Mouse (Mus musculus): Measurements from ENCODE around the gene Hivep3. TPM values are rescaled to one million over a fixed set of nuclear protein-coding genes. Genes with fewer than 3 reads are reported as not detected.

The Hivep3 gene
- polyA plus RNA-seq, 1 experiment from 2014 or later: 8.6 TPM

GRCm38 (mm10) chr4:119875592-119875991, 142.0 kb downstream of the Hivep3 start:
- H3K9me3 ChIP-seq (ENCODE audit: control insufficient read depth, low read depth, low read length): no peaks in the 10 kb centered on the region
- no peak overlapping the region for H3K27ac ChIP-seq (ENCODE audit: low read length)
- ATAC-seq (ENCODE audit: insufficient number of reproducible peaks, insufficient read depth, low FRiP score, low read depth): no peak
- no peaks in the 10 kb centered on the region for H3K27me3 ChIP-seq (ENCODE audit: control insufficient read depth, insufficient read depth, low read length)
- H3K36me3 ChIP-seq (ENCODE audit: control insufficient read depth, insufficient read depth, low read length): no peaks in the 10 kb centered on the region
- H3K9ac ChIP-seq (replicated peaks; ENCODE audit: low read depth, low read length): no peak overlapping the region
- WGBS: 89% methylated on average over 2 of the region's 2 CpGs
- H3K4me2 ChIP-seq (replicated peaks; ENCODE audit: low read depth, low read length): no peak overlapping the region
- no peak overlapping the region for H3K4me3 ChIP-seq (ENCODE audit: low read depth, low read length)
- no peaks in the 10 kb centered on the region for H3K4me1 ChIP-seq (ENCODE audit: control insufficient read depth, insufficient read depth, low read length)

DNA sequence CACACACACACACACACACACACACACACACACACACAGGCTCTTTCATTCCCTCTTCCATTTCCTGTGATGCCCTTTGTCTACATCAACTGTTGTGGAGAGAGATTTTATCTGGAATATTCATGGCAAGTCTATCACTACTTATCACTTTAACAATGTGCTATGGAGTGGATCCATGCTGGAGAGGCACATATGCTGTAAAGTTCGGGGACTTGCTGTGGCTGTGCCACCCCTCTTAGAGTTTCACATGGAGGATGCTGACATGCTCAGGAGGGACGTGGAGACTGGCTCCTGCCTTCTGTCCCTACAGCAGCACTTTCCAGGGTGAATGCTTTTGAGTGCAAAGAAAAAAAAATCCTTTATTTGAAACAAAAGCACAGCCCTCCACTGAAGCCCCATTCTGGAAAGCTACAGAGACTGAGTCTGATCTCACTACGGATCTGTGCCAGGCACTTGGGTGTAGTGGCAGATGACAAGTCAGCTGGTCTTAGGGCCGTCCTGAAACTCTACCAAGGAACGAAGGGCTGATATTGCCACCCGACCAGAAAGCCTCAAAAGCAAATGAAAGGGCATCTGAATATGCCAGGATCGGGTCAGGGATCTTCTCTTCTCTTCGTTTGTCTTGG, 143.1 kb downstream of the Hivep3 start:
- Histone ChIP-seq H3K36me3 (ENCODE audit: control insufficient read depth, insufficient read depth, low read length) (no peaks in the 10 kb centered on the region), H3K27me3 (ENCODE audit: control insufficient read depth, insufficient read depth, low read length) (no peaks in the 10 kb centered on the region), H3K9me3 (ENCODE audit: control insufficient read depth, low read depth, low read length) (no peaks in the 10 kb centered on the region), H3K4me2 (replicated peaks; ENCODE audit: low read depth, low read length) (no peak overlapping the region), H3K4me3 (ENCODE audit: low read depth, low read length) (no peak overlapping the region), H3K4me1 (ENCODE audit: control insufficient read depth, insufficient read depth, low read length) (no peaks in the 10 kb centered on the region), H3K9ac (replicated peaks; ENCODE audit: low read depth, low read length) (no peak overlapping the region), H3K27ac (ENCODE audit: low read length) (no peak overlapping the region)
- no peak for ATAC-seq (ENCODE audit: insufficient number of reproducible peaks, insufficient read depth, low FRiP score, low read depth)
- 75% methylated on average over 8 of the region's 8 CpGs for WGBS

- Histone ChIP-seq H3K4me2 (replicated peaks; ENCODE audit: low read depth, low read length) (no peak overlapping the region), H3K9me3 (ENCODE audit: control insufficient read depth, low read depth, low read length) (no peaks in the 10 kb centered on the region), H3K36me3 (ENCODE audit: control insufficient read depth, insufficient read depth, low read length) (no peaks in the 10 kb centered on the region), H3K27ac (ENCODE audit: low read length) (no peak overlapping the region), H3K9ac (replicated peaks; ENCODE audit: low read depth, low read length) (no peak overlapping the region), H3K4me3 (ENCODE audit: low read depth, low read length) (no peak overlapping the region), H3K4me1 (ENCODE audit: control insufficient read depth, insufficient read depth, low read length) (no peaks in the 10 kb centered on the region), H3K27me3 (ENCODE audit: control insufficient read depth, insufficient read depth, low read length) (no peaks in the 10 kb centered on the region)
- no peak for ATAC-seq (ENCODE audit: insufficient number of reproducible peaks, insufficient read depth, low FRiP score, low read depth)
- 64% methylated on average over 5 of the region's 5 CpGs for WGBS
Observed at GRCm38 (mm10) chr4:119878218-119878617, 144.6 kb downstream of the Hivep3 start.

- Histone ChIP-seq H3K27ac (ENCODE audit: low read length) (no peak overlapping the region), H3K27me3 (ENCODE audit: control insufficient read depth, insufficient read depth, low read length) (no peaks in the 10 kb centered on the region), H3K9me3 (ENCODE audit: control insufficient read depth, low read depth, low read length) (no peaks in the 10 kb centered on the region), H3K4me3 (ENCODE audit: low read depth, low read length) (no peak overlapping the region), H3K36me3 (ENCODE audit: control insufficient read depth, insufficient read depth, low read length) (no peaks in the 10 kb centered on the region), H3K4me1 (ENCODE audit: control insufficient read depth, insufficient read depth, low read length) (no peaks in the 10 kb centered on the region), H3K4me2 (replicated peaks; ENCODE audit: low read depth, low read length) (no peak overlapping the region), H3K9ac (replicated peaks; ENCODE audit: low read depth, low read length) (no peak overlapping the region)
- ATAC-seq (ENCODE audit: insufficient number of reproducible peaks, insufficient read depth, low FRiP score, low read depth): no peak
- WGBS: 59% methylated on average over 5 of the region's 5 CpGs
Observed at GRCm38 (mm10) chr4:119879671-119880070, 146.1 kb downstream of the Hivep3 start.

GRCm38 (mm10) chr4:119880270-119880669, 146.7 kb downstream of the Hivep3 start:
- no peaks in the 10 kb centered on the region for H3K9me3 ChIP-seq (ENCODE audit: control insufficient read depth, low read depth, low read length)
- no peak overlapping the region for H3K4me3 ChIP-seq (ENCODE audit: low read depth, low read length)
- ATAC-seq (ENCODE audit: insufficient number of reproducible peaks, insufficient read depth, low FRiP score, low read depth): no peak
- H3K9ac ChIP-seq (replicated peaks; ENCODE audit: low read depth, low read length): no peak overlapping the region
- no peaks in the 10 kb centered on the region for H3K27me3 ChIP-seq (ENCODE audit: control insufficient read depth, insufficient read depth, low read length)
- WGBS: 89% methylated on average over 7 of the region's 7 CpGs
- no peak overlapping the region for H3K4me2 ChIP-seq (replicated peaks; ENCODE audit: low read depth, low read length)
- H3K4me1 ChIP-seq (ENCODE audit: control insufficient read depth, insufficient read depth, low read length): no peaks in the 10 kb centered on the region
- H3K27ac ChIP-seq (ENCODE audit: low read length): no peak overlapping the region
- H3K36me3 ChIP-seq (ENCODE audit: control insufficient read depth, insufficient read depth, low read length): no peaks in the 10 kb centered on the region

DNA sequence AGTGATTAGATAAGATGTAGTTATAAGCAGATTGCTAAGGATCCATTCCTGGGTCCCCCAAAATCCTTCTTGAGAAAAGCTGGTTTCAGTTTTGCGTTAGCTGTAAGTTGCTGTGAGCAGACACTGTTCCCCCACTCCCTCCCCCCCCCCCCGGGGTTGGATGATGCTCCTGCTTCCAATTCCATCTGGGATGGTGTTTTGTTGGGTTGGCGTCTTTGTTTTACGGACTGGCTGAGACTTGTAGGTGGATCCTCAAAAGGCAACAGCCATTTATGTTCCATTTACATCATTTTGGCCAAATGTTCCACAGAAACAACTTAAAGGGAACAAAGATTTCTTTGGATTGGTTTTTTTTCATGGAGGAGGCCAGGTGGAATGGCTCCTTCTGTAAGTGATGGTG, 147.7 kb downstream of the Hivep3 start:
- H3K27me3 ChIP-seq (ENCODE audit: control insufficient read depth, insufficient read depth, low read length): no peaks in the 10 kb centered on the region
- no peak for ATAC-seq (ENCODE audit: insufficient number of reproducible peaks, insufficient read depth, low FRiP score, low read depth)
- no peak overlapping the region for H3K4me3 ChIP-seq (ENCODE audit: low read depth, low read length)
- no peak overlapping the region for H3K9ac ChIP-seq (replicated peaks; ENCODE audit: low read depth, low read length)
- no peak overlapping the region for H3K4me2 ChIP-seq (replicated peaks; ENCODE audit: low read depth, low read length)
- 83% methylated on average over 4 of the region's 4 CpGs for WGBS
- H3K27ac ChIP-seq (ENCODE audit: low read length): no peak overlapping the region
- no peaks in the 10 kb centered on the region for H3K9me3 ChIP-seq (ENCODE audit: control insufficient read depth, low read depth, low read length)
- H3K36me3 ChIP-seq (ENCODE audit: control insufficient read depth, insufficient read depth, low read length): no peaks in the 10 kb centered on the region
- H3K4me1 ChIP-seq (ENCODE audit: control insufficient read depth, insufficient read depth, low read length): no peaks in the 10 kb centered on the region

DNA sequence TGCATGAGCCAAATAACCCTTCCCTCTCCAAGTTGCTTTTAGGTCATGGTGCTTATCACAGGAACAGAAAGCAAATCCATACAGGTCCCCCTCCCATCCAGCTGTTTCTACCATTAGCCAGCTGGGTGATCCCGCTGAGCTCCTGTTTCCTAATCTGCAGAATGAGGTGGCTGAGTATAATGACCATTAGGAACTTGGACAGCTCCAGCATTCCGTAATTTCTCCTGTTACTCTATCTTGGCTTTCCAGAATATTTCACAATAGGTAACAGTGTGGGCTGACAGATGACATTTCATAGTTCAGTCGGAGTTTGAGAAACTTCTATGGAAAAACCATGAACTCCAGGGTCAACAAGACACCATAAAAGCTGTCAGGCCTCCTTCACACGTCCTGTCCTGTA, 148.8 kb downstream of the Hivep3 start:
- ATAC-seq (ENCODE audit: insufficient number of reproducible peaks, insufficient read depth, low FRiP score, low read depth): no peak
- WGBS: 29% methylated on average over 4 of the region's 4 CpGs
- no peaks in the 10 kb centered on the region for H3K4me1 ChIP-seq (ENCODE audit: control insufficient read depth, insufficient read depth, low read length)
- no peak overlapping the region for H3K27ac ChIP-seq (ENCODE audit: low read length)
- H3K9me3 ChIP-seq (ENCODE audit: control insufficient read depth, low read depth, low read length): no peaks in the 10 kb centered on the region
- H3K36me3 ChIP-seq (ENCODE audit: control insufficient read depth, insufficient read depth, low read length): no peaks in the 10 kb centered on the region
- H3K9ac ChIP-seq (replicated peaks; ENCODE audit: low read depth, low read length): no peak overlapping the region
- no peak overlapping the region for H3K4me3 ChIP-seq (ENCODE audit: low read depth, low read length)
- H3K27me3 ChIP-seq (ENCODE audit: control insufficient read depth, insufficient read depth, low read length): no peaks in the 10 kb centered on the region
- H3K4me2 ChIP-seq (replicated peaks; ENCODE audit: low read depth, low read length): no peak overlapping the region

- H3K36me3 ChIP-seq (ENCODE audit: control insufficient read depth, insufficient read depth, low read length): no peaks in the 10 kb centered on the region
- no peak overlapping the region for H3K4me3 ChIP-seq (ENCODE audit: low read depth, low read length)
- WGBS: 32% methylated on average over 5 of the region's 5 CpGs
- ATAC-seq (ENCODE audit: insufficient number of reproducible peaks, insufficient read depth, low FRiP score, low read depth): no peak
- H3K9ac ChIP-seq (replicated peaks; ENCODE audit: low read depth, low read length): no peak overlapping the region
- no peak overlapping the region for H3K27ac ChIP-seq (ENCODE audit: low read length)
- H3K4me2 ChIP-seq (replicated peaks; ENCODE audit: low read depth, low read length): no peak overlapping the region
- no peaks in the 10 kb centered on the region for H3K4me1 ChIP-seq (ENCODE audit: control insufficient read depth, insufficient read depth, low read length)
- H3K9me3 ChIP-seq (ENCODE audit: control insufficient read depth, low read depth, low read length): no peaks in the 10 kb centered on the region
- no peaks in the 10 kb centered on the region for H3K27me3 ChIP-seq (ENCODE audit: control insufficient read depth, insufficient read depth, low read length)
Observed at GRCm38 (mm10) chr4:119882814-119883213, 149.2 kb downstream of the Hivep3 start.

DNA sequence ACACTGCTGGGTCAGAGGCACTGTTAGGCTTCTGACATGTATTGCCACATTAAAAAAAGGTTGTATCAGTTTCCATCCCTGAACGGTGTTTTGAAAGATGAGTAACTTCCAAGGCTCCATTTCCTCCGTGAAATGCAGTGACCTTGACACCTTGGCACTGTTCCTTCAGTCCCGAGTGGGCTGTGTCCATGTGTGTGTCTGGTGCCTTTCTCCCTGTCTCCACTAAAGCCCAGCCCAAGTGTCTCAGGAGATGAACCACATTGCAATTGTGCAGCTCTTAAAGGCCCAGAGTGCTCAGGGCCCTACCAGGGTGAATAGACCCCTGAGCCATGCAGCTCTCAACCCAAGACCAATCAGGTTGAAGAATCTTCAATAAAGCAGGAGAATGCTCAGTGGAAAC, 153.0 kb downstream of the Hivep3 start:
- no peak for ATAC-seq (ENCODE audit: insufficient number of reproducible peaks, insufficient read depth, low FRiP score, low read depth)
- H3K36me3 ChIP-seq (ENCODE audit: control insufficient read depth, insufficient read depth, low read length): no peaks in the 10 kb centered on the region
- H3K4me1 ChIP-seq (ENCODE audit: control insufficient read depth, insufficient read depth, low read length): no peaks in the 10 kb centered on the region
- no peak overlapping the region for H3K4me3 ChIP-seq (ENCODE audit: low read depth, low read length)
- H3K27me3 ChIP-seq (ENCODE audit: control insufficient read depth, insufficient read depth, low read length): no peaks in the 10 kb centered on the region
- H3K27ac ChIP-seq (ENCODE audit: low read length): no peak overlapping the region
- WGBS: 40% methylated on average over 3 of the region's 3 CpGs
- no peak overlapping the region for H3K4me2 ChIP-seq (replicated peaks; ENCODE audit: low read depth, low read length)
- no peak overlapping the region for H3K9ac ChIP-seq (replicated peaks; ENCODE audit: low read depth, low read length)
- no peaks in the 10 kb centered on the region for H3K9me3 ChIP-seq (ENCODE audit: control insufficient read depth, low read depth, low read length)

Measured in stomach, embryonic 14.5 days (tissue).